Mouse (Mus musculus) heart, postnatal 0 days (tissue): ENCODE data around the gene Comp. TPM values are rescaled to one million over a fixed set of nuclear protein-coding genes. Genes with fewer than 3 reads are reported as not detected.

Source experiments
- ATAC-seq: fragments of 200-750 bp; cut with Nextera tagmentation; 2 replicates; pipeline ENCODE4 v1.8.0; 2017; ENCODE audit warnings: low read depth, moderate number of reproducible peaks, moderate library complexity; ENCODE audit not compliant: insufficient read depth
- DNase-seq: peaks from one replicate; pipeline ENCODE4 v3.0.0-alpha.2; 2016; ENCODE audit warnings: low spot score
- H3K27ac ChIP-seq: fragments of 300-500 bp; sonication (generic); 2 replicates; pipeline ENCODE4 v1.5.1; 2014; ENCODE audit warnings: low read depth, mild to moderate bottlenecking
- H3K27me3 ChIP-seq: fragments of 300-500 bp; sonication (generic); 2 replicates; pipeline ENCODE4 v1.6.1; 2014; ENCODE audit warnings: low read length, mixed read lengths; ENCODE audit not compliant: control insufficient read depth, insufficient read depth
- H3K36me3 ChIP-seq: fragments of 300-500 bp; sonication (generic); replicated peaks from 2 replicates; pipeline ENCODE4 v1.6.1; 2014; ENCODE audit warnings: low read length, mixed read lengths; ENCODE audit not compliant: control insufficient read depth, insufficient read depth
- H3K4me1 ChIP-seq: fragments of 300-500 bp; sonication (generic); 2 replicates; pipeline ENCODE4 v1.6.1; 2014; ENCODE audit warnings: antibody characterized with exemption; ENCODE audit not compliant: control insufficient read depth, insufficient read depth
- H3K4me2 ChIP-seq: fragments of 300-500 bp; sonication (generic); 2 replicates; pipeline ENCODE4 v1.6.1; 2014; ENCODE audit warnings: low read depth, mild to moderate bottlenecking, low read length, moderate library complexity
- H3K4me3 ChIP-seq: fragments of 300-500 bp; sonication (generic); 2 replicates; pipeline ENCODE4 v1.5.1; 2014; ENCODE audit warnings: low read depth, low read length
- H3K9ac ChIP-seq: fragments of 300-500 bp; sonication (generic); replicated peaks from 2 replicates; pipeline ENCODE4 v1.6.1; 2014; ENCODE audit warnings: low read depth, low read length, mixed read lengths
- H3K9me3 ChIP-seq: fragments of 300-500 bp; sonication (generic); replicated peaks from 2 replicates; pipeline ENCODE4 v1.6.1; 2016; ENCODE audit warnings: low read length; ENCODE audit not compliant: control insufficient read depth
- CTCF ChIP-seq: IDR thresholded peaks from 2 replicates; pipeline ENCODE4 v1.5.1; 2016; ENCODE audit warnings: antibody characterized with exemption, control low read depth, low read depth
- EP300 ChIP-seq: IDR thresholded peaks from 2 replicates; pipeline ENCODE4 v1.6.1; 2016; ENCODE audit warnings: antibody characterized with exemption, low read depth
- WGBS: fragments of 180-500 bp; shearing (Covaris S2); extraction: QIAGEN DNeasy Blood & Tissue Kit; methylation state at CpG from one replicate; pipeline ENCODE4 v1.1.7; 2014; 5-methylcytosine and 5-hydroxymethylcytosine counted together
- polyA plus RNA-seq: library from polyadenylated mRNA; unstranded; fragments of >200 nt; fragmentation: Nextera tagmentation; extraction: Ambion mirVana; gene quantifications from 2 replicates; pipeline ENCODE4 v1.2.1, GENCODE M21; 2015
- total RNA-seq: library from RNA; depleted of rRNA; stranded (reverse); fragments of >200 nt; gene quantifications from 2 replicates; pipeline ENCODE4 v1.2.3, GENCODE M21; 2014; ENCODE audit warnings: low replicate concordance

Comp gene
- total and polyA plus RNA-seq, 2 experiments from 2014 or later = 3.2 to 4.2 TPM

GRCm38 (mm10) chr8:70405189-70405588 is 31.8 kb downstream of the Comp start:
- H3K9ac ChIP-seq = no peak overlapping the region
- 62% methylated on average over 7 of the region's 7 CpGs for WGBS
- no peaks in the 10 kb centered on the region for H3K9me3 ChIP-seq
- no peak for ATAC-seq
- H3K27ac ChIP-seq = no peak overlapping the region
- H3K4me2 ChIP-seq = no peak overlapping the region
- H3K27me3 ChIP-seq = no peaks in the 10 kb centered on the region
- peaks cover 11% of the 10 kb centered on the region; the same call in 1 of the 2 replicates for H3K4me1 ChIP-seq
- H3K36me3 ChIP-seq = 0 out of 2 replicates have a peak, but pooled peaks cover 3% of the 10 kb centered on the region
- TF ChIP-seq CTCF (no peak), EP300 (no peak)
- no peak for DNase-seq
- H3K4me3 ChIP-seq = no peak overlapping the region

GRCm38 (mm10) chr8:70406427-70407069 is 33.2 kb downstream of the Comp start:
- Histone ChIP-seq H3K4me2 (no peak overlapping the region), H3K27ac (no peak overlapping the region), H3K27me3 (no peaks in the 10 kb centered on the region), H3K4me1 (peaks cover 11% of the 10 kb centered on the region; the same call in 1 of the 2 replicates), H3K9me3 (no peaks in the 10 kb centered on the region), H3K9ac (no peak overlapping the region), H3K36me3 (0 out of 2 replicates have a peak, but pooled peaks cover 3% of the 10 kb centered on the region), H3K4me3 (no peak overlapping the region)
- 68% methylated on average over 11 of the region's 11 CpGs for WGBS
- DNase-seq = no peak
- TF ChIP-seq EP300 (no peak), CTCF (no peak)
- ATAC-seq = 0 out of 2 replicates have a peak, but pooled peaks have one; percentile 34

- Histone ChIP-seq H3K4me1 (peaks cover 11% of the 10 kb centered on the region; the same call in 1 of the 2 replicates), H3K4me2 (no peak overlapping the region), H3K9ac (peak overlapping the region; percentile 37; the same call in 1 of the 2 replicates), H3K27me3 (no peaks in the 10 kb centered on the region), H3K4me3 (no peak overlapping the region), H3K27ac (no peak overlapping the region), H3K9me3 (no peaks in the 10 kb centered on the region), H3K36me3 (0 out of 2 replicates have a peak, but pooled peaks cover 3% of the 10 kb centered on the region)
- no peak for TF ChIP-seq CTCF
- no peak for TF ChIP-seq EP300
- DNase-seq (no peak), ATAC-seq (0 out of 2 replicates have a peak, but pooled peaks have one; percentile 20)
- WGBS = 39% methylated on average over 6 of the region's 6 CpGs
These were observed 34.9 kb downstream of the Comp start for GRCm38 (mm10) chr8:70408301-70408700.

- Histone ChIP-seq H3K9ac (peak overlapping the region; percentile 37; the same call in 1 of the 2 replicates), H3K4me3 (no peak overlapping the region), H3K27ac (no peak overlapping the region), H3K9me3 (no peaks in the 10 kb centered on the region), H3K27me3 (no peaks in the 10 kb centered on the region), H3K36me3 (0 out of 2 replicates have a peak, but pooled peaks cover under 1% of the 10 kb centered on the region), H3K4me2 (no peak overlapping the region), H3K4me1 (peaks cover 11% of the 10 kb centered on the region; the same call in 1 of the 2 replicates)
- DNase-seq = no peak
- 90% methylated on average over 10 of the region's 10 CpGs for WGBS
- TF ChIP-seq CTCF = no peak
- TF ChIP-seq EP300 = no peak
- no peak for ATAC-seq
These were observed 35.7 kb downstream of the Comp start for GRCm38 (mm10) chr8:70409019-70409418.

GRCm38 (mm10) chr8:70409455-70409871 is 36.1 kb downstream of the Comp start:
- TF ChIP-seq CTCF (no peak), EP300 (no peak)
- Histone ChIP-seq H3K27ac (no peak overlapping the region), H3K9me3 (no peaks in the 10 kb centered on the region), H3K4me1 (peaks cover 11% of the 10 kb centered on the region; the same call in 1 of the 2 replicates), H3K4me2 (no peak overlapping the region), H3K36me3 (no peaks in the 10 kb centered on the region), H3K4me3 (no peak overlapping the region), H3K27me3 (no peaks in the 10 kb centered on the region), H3K9ac (0 out of 2 replicates have a peak overlapping the region, but pooled peaks have one; percentile 37)
- ATAC-seq (no peak), DNase-seq (no peak)
- WGBS = 49% methylated on average over 9 of the region's 9 CpGs
